Comparison of ENCODE assay signal across 9 mouse cellular contexts in genomic region chr17:25497013-25497412, GRCm38 (mm10). TPM values are rescaled to one million over a fixed set of nuclear protein-coding genes. Genes with fewer than 3 reads are reported as not detected.
DNase-seq lines count a peak whose midpoint lies in the region; ATAC-seq and TF ChIP-seq lines count a peak whose summit lies in the region.
"Had no signal": no experiment of that assay in that cellular context is flagged by ENCODE, and none has a peak within 500 bp of the region (broad histone marks: within the 10 kb centered on the region; RNA-seq: fewer than 3 reads in every experiment).

TSS of gene Sstr5 (minus strand) at chr17:25497288.

- DNase-seq in kidney, postnatal 10 days = peak; percentile 43
- DNase-seq in kidney, adult 8-10 months = no peak
- peak; percentile 48 for DNase-seq in embryo, embryonic 9.5 days (ENCODE audit: extremely low spot score)
- DNase-seq in neural tube, embryonic 10.5 days (ENCODE audit: extremely low spot score, low spot score) = peak; percentile 40
- DNase-seq in right cerebral cortex, postnatal 10 days (ENCODE audit: low spot score in 2 of 2) = no peak
- no peak for DNase-seq in adipocyte (ENCODE audit: low spot score)
- DNase-seq in cerebellum, adult 2 months = no peak

- H3K4me2 ChIP-seq in intestine, postnatal 0 days (replicated peaks; ENCODE audit: low read depth) = peak within 1 kb of the TSS; percentile 35

- H3K27ac ChIP-seq in intestine, postnatal 0 days (ENCODE audit: low read depth, low read length) = no peak within 1 kb of the TSS
- no peak within 1 kb of the TSS for H3K27ac ChIP-seq in cerebellum, adult 2 months (ENCODE audit: insufficient read depth, low read length)

- TF ChIP-seq POLR2A in cerebellum, adult 2 months (IDR thresholded peaks at IDR 0.05; ENCODE audit: borderline replicate concordance, insufficient read depth, low read length) = no peak

- H3K4me1 ChIP-seq in intestine, postnatal 0 days (replicated peaks; ENCODE audit: control insufficient read depth, insufficient read depth, low read length) = no peaks in the 10 kb centered on the region
- no peaks in the 10 kb centered on the region for H3K4me1 ChIP-seq in cerebellum, adult 2 months (ENCODE audit: control insufficient read depth, insufficient read depth, low read length)

- H3K27me3 ChIP-seq in intestine, postnatal 0 days (replicated peaks; ENCODE audit: control insufficient read depth, insufficient read depth, low read length) = peaks cover 15% of the 10 kb centered on the region
- 0 out of 2 replicates have a peak, but pooled peaks cover 2% of the 10 kb centered on the region for H3K27me3 ChIP-seq in cerebellum, adult 2 months (ENCODE audit: control insufficient read depth, insufficient read depth, low read length)

- TF ChIP-seq CTCF in intestine, postnatal 0 days (IDR thresholded peaks at IDR 0.05; ENCODE audit: low read depth) = no peak
- no peak for TF ChIP-seq CTCF in cerebellum, adult 2 months (IDR thresholded peaks at IDR 0.05; ENCODE audit: borderline replicate concordance, insufficient read depth, low read depth, low read length)

- 0 out of 2 replicates have a peak, but pooled peaks have one; percentile 45 for ATAC-seq in intestine, postnatal 0 days

- H3K9ac ChIP-seq in intestine, postnatal 0 days (ENCODE audit: low read depth, low read length) = no peak within 1 kb of the TSS

- no peaks in the 10 kb centered on the region for H3K9me3 ChIP-seq in intestine, postnatal 0 days (ENCODE audit: control insufficient read depth)

- H3K36me3 ChIP-seq in intestine, postnatal 0 days (ENCODE audit: control insufficient read depth, insufficient read depth) = no peaks in the 10 kb centered on the region

- WGBS in intestine, postnatal 0 days = 2% methylated on average over 25 of the region's 28 CpGs
- WGBS in cerebellum, adult 2 months = 2% methylated on average over 25 of the region's 28 CpGs

- H3K4me3 ChIP-seq in intestine, postnatal 0 days (ENCODE audit: low read depth, low read length) = 0 out of 2 replicates have a peak within 1 kb of the TSS, but pooled peaks have one; percentile 12
- H3K4me3 ChIP-seq in cerebellum, adult 2 months (replicated peaks; ENCODE audit: insufficient read depth, low read depth, low read length) = no peak within 1 kb of the TSS

RNA-seq across cellular contexts. Expression of gene Sstr5, which starts in this region (rescaled TPM):
- polyA plus RNA-seq in intestine, postnatal 0 days (2015; fragmentation: Nextera tagmentation; extraction: Ambion mirVana) = 0.64 and 0.77 TPM in 2 replicates
- polyA plus RNA-seq in cerebellum, adult 2 months (2012; rRNA removed) = 0.11 and 0.16 TPM in 2 replicates
- polyA plus RNA-seq: liver, adult 2 months had no signal

Comparison
In these comparisons a context has a peak if more than half of its experiments do, and no peak if none do; other contexts are left out.
1. DNase-seq: peak in kidney, postnatal 10 days (single experiment), embryo, embryonic 9.5 days (single experiment) and neural tube, embryonic 10.5 days (single experiment); none in kidney, adult 8-10 months (0 of 2), right cerebral cortex, postnatal 10 days (0 of 2), adipocyte (single experiment) and cerebellum, adult 2 months (0 of 2).
2. Peak in ATAC-seq, H3K4me3 ChIP-seq and H3K4me2 ChIP-seq in intestine, postnatal 0 days; RNA of the gene not detected or under 1 TPM.